Mouse (Mus musculus) heart, postnatal 14 days (tissue): ENCODE data around the gene Gkn3. TPM values are rescaled to one million over a fixed set of nuclear protein-coding genes. Genes with fewer than 3 reads are reported as not detected.

Experiments
- DNase-seq, 2 experiments: peaks; one replicate each; pipeline ENCODE4 v3.0.0; 2021 to 2022
- intact Hi-C: fragments of 180-260 bp; cut with DNase I; formaldehyde crosslinking; loops from one replicate; pipeline ENCODE4 v1.15.1; 2025
- total RNA-seq, 2 experiments: library from RNA; stranded (reverse); gene quantifications; 2 replicates each; pipeline ENCODE4 v1.2.3; 2021

Gene Gkn3
- total RNA-seq, 2 experiments from 2014 or later: 1.1 to 1.7 TPM

GRCm38 (mm10) chr6:87373057-87373456 lies 15.7 kb downstream of the Gkn3 start, which contains the start of gene Gkn2:
Gkn2 (plus strand) TSS chr6:87373357.
- intact Hi-C loops: no loop called here
- no peak for DNase-seq

GRCm38 (mm10) chr6:87369223-87369622 lies 19.5 kb downstream of the Gkn3 start:
- DNase-seq: no peak
- intact Hi-C loops: no loop called here

GRCm38 (mm10) chr6:87354441-87354840 lies 34.3 kb downstream of the Gkn3 start:
- no peak for DNase-seq
- intact Hi-C loops: no loop called here

- intact Hi-C loops: no loop called here
- no peak for DNase-seq
These were observed 37.9 kb downstream of the Gkn3 start, which contains the start of gene Gkn1 for GRCm38 (mm10) chr6:87350829-87351228. Gkn1 (minus strand) TSS chr6:87350942.

- intact Hi-C loops: loop anchor here (1.0 to 5.0 kb wide), 2 partner anchors 51 to 235 kb away; partner anchors contain the start of gene Gkn3
- DNase-seq: no peak
These were observed 52.8 kb downstream of the Gkn3 start for GRCm38 (mm10) chr6:87335935-87336295.

- intact Hi-C loops: loop anchor here (1.0 to 5.0 kb wide), 2 partner anchors 52 to 234 kb away; partner anchors contain the start of gene Gkn3
These were observed 53.4 kb downstream of the Gkn3 start, which contains the start of gene Antxr1 for GRCm38 (mm10) chr6:87335091-87335934. Antxr1 (minus strand) TSS chr6:87335821.

GRCm38 (mm10) chr6:87334361-87335090 lies 54.2 kb downstream of the Gkn3 start:
- peak in 1 of 2 experiments; percentile 40 for DNase-seq
- intact Hi-C loops: loop anchor here (1.0 to 5.0 kb wide), 2 partner anchors 53 to 233 kb away; partner anchors contain the start of gene Gkn3

More at GRCm38 (mm10) chr6:87335091-87335934, 53.4 kb downstream of the Gkn3 start, which contains the start of gene Antxr1:
- peak; percentile 61 to 68 for DNase-seq

Other genes with a start within 250 kb of the Gkn3 start
- gene Antxr1, start 53.1 kb downstream of the Gkn3 start, total RNA-seq: 10 to 100 TPM; 19.4 to 19.5 TPM
- gene Gkn1, start 38.0 kb downstream of the Gkn3 start, total RNA-seq: not detected
- not detected for gene Gkn2, start 15.6 kb downstream of the Gkn3 start, total RNA-seq
- 10 to 100 TPM; 20.6 to 49.0 TPM for gene Bmp10, start 40.1 kb upstream of the Gkn3 start, total RNA-seq
- gene Arhgap25, start 144.3 kb upstream of the Gkn3 start, total RNA-seq: 1 to 10 TPM; 5.1 to 5.8 TPM
- gene Prokr1, start 201.8 kb upstream of the Gkn3 start, total RNA-seq: under 1 TPM; 0.50 to 0.63 TPM